Mouse (Mus musculus) CH12.LX (cell line): ENCODE data around the gene Dnajc10. TPM values are rescaled to one million over a fixed set of nuclear protein-coding genes. Genes with fewer than 3 reads are reported as not detected.

Experiments
- DNase-seq: peaks from one replicate; pipeline ENCODE4 v3.0.0-alpha.2; 2013; ENCODE audit errors: extremely low read depth
- H3K27ac ChIP-seq: 2 replicates; pipeline ENCODE4 v1.5.1; 2012; ENCODE audit warnings: low read depth, mild to moderate bottlenecking, control low read depth, moderate library complexity; ENCODE audit not compliant: insufficient read depth
- H3K27me3 ChIP-seq: replicated peaks from 2 replicates; pipeline ENCODE3; 2012; ENCODE audit warnings: inconsistent platforms
- H3K36me3 ChIP-seq, 2 experiments: replicated peaks in 1 of 2; 2 replicates each; pipeline versions ENCODE3 to v1.6.1; 2012; ENCODE audit warnings: inconsistent platforms in 1 of 2, low read length in 1 of 2, mild to moderate bottlenecking in 1 of 2, mixed read lengths in 1 of 2, moderate library complexity in 1 of 2; ENCODE audit not compliant: control insufficient read depth in 1 of 2, insufficient read depth in 1 of 2
- H3K4me1 ChIP-seq, 2 experiments: 2 replicates each; pipeline ENCODE4 v1.6.1; 2012; ENCODE audit warnings: inconsistent platforms in 1 of 2, moderate library complexity in 1 of 2; ENCODE audit not compliant: insufficient read depth in 2 of 2, control insufficient read depth in 1 of 2
- H3K4me2 ChIP-seq: 2 replicates; pipeline ENCODE4 v1.6.1; 2012; ENCODE audit warnings: low read depth, mild to moderate bottlenecking, control low read depth; ENCODE audit not compliant: poor library complexity, insufficient read depth, severe bottlenecking
- H3K4me3 ChIP-seq, 3 experiments: fragments of 150-350 bp in 1 of 3; sonication (generic) in 1 of 3; replicated peaks in 1 of 3; 2 replicates each; pipeline versions ENCODE3 to v1.5.1; 2011 to 2012; ENCODE audit warnings: low read depth in 2 of 3, low read length in 2 of 3, mild to moderate bottlenecking in 2 of 3, moderate library complexity in 2 of 3, control low read depth in 1 of 3, improper control_type of control experiment in 1 of 3, inconsistent platforms in 1 of 3, mixed read lengths in 1 of 3; ENCODE audit not compliant: poor library complexity in 1 of 3
- H3K79me2 ChIP-seq: replicated peaks from 2 replicates; pipeline ENCODE4 v1.6.1; 2012; ENCODE audit warnings: mild to moderate bottlenecking, moderate library complexity; ENCODE audit not compliant: control insufficient read depth, poor library complexity, insufficient read depth, severe bottlenecking; ENCODE audit errors: extremely low read depth
- H3K9ac ChIP-seq: 2 replicates; pipeline ENCODE4 v1.6.1; 2012; ENCODE audit warnings: low read depth, mild to moderate bottlenecking, control low read depth, moderate library complexity; ENCODE audit not compliant: insufficient read depth
- H3K9me3 ChIP-seq: replicated peaks from 2 replicates; pipeline ENCODE3; 2012; ENCODE audit warnings: low read length, inconsistent platforms, mixed read lengths
- BHLHE40 ChIP-seq: IDR thresholded peaks from 2 replicates; pipeline ENCODE4 v1.6.1; 2011; ENCODE audit warnings: mild to moderate bottlenecking, low read depth, low read length, improper control_type of control experiment
- CHD1 ChIP-seq: IDR thresholded peaks from 2 replicates; pipeline ENCODE4 v1.6.1; 2012; ENCODE audit warnings: low read depth, low read length, improper control_type of control experiment, inconsistent platforms
- CHD2 ChIP-seq: IDR thresholded peaks from 2 replicates; pipeline ENCODE4 v1.6.1; 2011; ENCODE audit warnings: low read length, improper control_type of control experiment
- CTCF ChIP-seq, 2 experiments: IDR thresholded peaks in 1 of 2; conservative IDR thresholded peaks in 1 of 2; 2 replicates each; pipeline ENCODE4 v1.5.1; 2011 to 2012; ENCODE audit warnings: low read depth in 2 of 2, low read length in 2 of 2, improper control_type of control experiment in 1 of 2, inconsistent platforms in 1 of 2, mild to moderate bottlenecking in 1 of 2, moderate library complexity in 1 of 2
- E2F4 ChIP-seq: IDR thresholded peaks from 2 replicates; pipeline ENCODE4 v1.6.1; 2011; ENCODE audit warnings: low read depth, low read length, improper control_type of control experiment; ENCODE audit not compliant: insufficient replicate concordance
- ELF1 ChIP-seq: IDR thresholded peaks from 2 replicates; pipeline ENCODE4 v1.6.1; 2014; ENCODE audit warnings: low read depth, mild to moderate bottlenecking, inconsistent platforms, low read length, improper control_type of control experiment
- EP300 ChIP-seq: IDR thresholded peaks from 2 replicates; pipeline ENCODE4 v1.6.1; 2011; ENCODE audit warnings: low read length, improper control_type of control experiment
- ETS1 ChIP-seq: conservative IDR thresholded peaks from 2 replicates; pipeline ENCODE4 v1.6.1; 2012; ENCODE audit warnings: low read depth, mild to moderate bottlenecking, inconsistent platforms, low read length, improper control_type of control experiment, moderate library complexity
- GABPA ChIP-seq: IDR thresholded peaks from 2 replicates; pipeline ENCODE4 v1.6.1; 2012; ENCODE audit warnings: low read depth, low read length, improper control_type of control experiment, inconsistent platforms; ENCODE audit not compliant: insufficient replicate concordance
- HCFC1 ChIP-seq: IDR thresholded peaks from 2 replicates; pipeline ENCODE4 v1.6.1; 2012; ENCODE audit warnings: low read depth, mild to moderate bottlenecking, inconsistent platforms, low read length, improper control_type of control experiment
- IRF4 ChIP-seq: IDR thresholded peaks from 2 replicates; pipeline ENCODE4 v1.6.1; 2014; ENCODE audit warnings: low read depth, mild to moderate bottlenecking, inconsistent platforms, low read length, improper control_type of control experiment
- JUN ChIP-seq: IDR thresholded peaks from 2 replicates; pipeline ENCODE4 v1.6.1; 2011; ENCODE audit warnings: low read depth, mild to moderate bottlenecking, low read length, improper control_type of control experiment, moderate library complexity; ENCODE audit not compliant: insufficient read depth
- JUND ChIP-seq: conservative IDR thresholded peaks from 2 replicates; pipeline ENCODE4 v1.6.1; 2011; ENCODE audit warnings: low read depth, low read length, improper control_type of control experiment
- KAT2A ChIP-seq: IDR thresholded peaks from 2 replicates; pipeline ENCODE4 v1.6.1; 2012; ENCODE audit warnings: low read length, improper control_type of control experiment, inconsistent platforms; ENCODE audit not compliant: insufficient replicate concordance
- MAFK ChIP-seq: IDR thresholded peaks from 2 replicates; pipeline ENCODE4 v1.6.1; 2011; ENCODE audit warnings: low read length, improper control_type of control experiment; ENCODE audit not compliant: insufficient replicate concordance
- MAX ChIP-seq: IDR thresholded peaks from 2 replicates; pipeline ENCODE4 v1.6.1; 2011; ENCODE audit warnings: low read length, improper control_type of control experiment
- MAZ ChIP-seq: IDR thresholded peaks from 2 replicates; pipeline ENCODE4 v1.6.1; 2012; ENCODE audit warnings: low read depth, mild to moderate bottlenecking, inconsistent platforms, low read length, improper control_type of control experiment, moderate library complexity
- MEF2A ChIP-seq: IDR thresholded peaks from 2 replicates; pipeline ENCODE4 v1.6.1; 2014; ENCODE audit warnings: low read depth, mild to moderate bottlenecking, inconsistent platforms, low read length, improper control_type of control experiment, borderline replicate concordance
- MXI1 ChIP-seq: IDR thresholded peaks from 2 replicates; pipeline ENCODE4 v1.6.1; 2011; ENCODE audit warnings: mild to moderate bottlenecking, low read depth, low read length, improper control_type of control experiment
- MYC ChIP-seq: IDR thresholded peaks from 2 replicates; pipeline ENCODE4 v1.6.1; 2011; ENCODE audit warnings: low read depth, mild to moderate bottlenecking, improper control_type of control experiment, low read length
- NELFE ChIP-seq: IDR thresholded peaks from 2 replicates; pipeline ENCODE4 v1.6.1; 2011; ENCODE audit warnings: low read depth, low read length, improper control_type of control experiment
- NRF1 ChIP-seq: IDR thresholded peaks from 2 replicates; pipeline ENCODE4 v1.6.1; 2014; ENCODE audit warnings: low read depth, mild to moderate bottlenecking, inconsistent platforms, low read length, improper control_type of control experiment, moderate library complexity
- PAX5 ChIP-seq: IDR thresholded peaks from 2 replicates; pipeline ENCODE4 v1.6.1; 2012; ENCODE audit warnings: low read length, inconsistent platforms, mixed read lengths
- POLR2A ChIP-seq: IDR thresholded peaks from 2 replicates; pipeline ENCODE4 v1.6.1; 2011; ENCODE audit warnings: low read depth, mild to moderate bottlenecking, improper control_type of control experiment, low read length
- POLR2AphosphoS2 ChIP-seq: IDR thresholded peaks from 2 replicates; pipeline ENCODE4 v1.6.1; 2011; ENCODE audit warnings: low read depth, low read length, improper control_type of control experiment
- RAD21 ChIP-seq: IDR thresholded peaks from 2 replicates; pipeline ENCODE4 v1.6.1; 2011; ENCODE audit warnings: low read depth, mild to moderate bottlenecking, low read length, improper control_type of control experiment, moderate library complexity
- RCOR1 ChIP-seq: conservative IDR thresholded peaks from 2 replicates; pipeline ENCODE4 v1.6.1; 2012; ENCODE audit warnings: low read depth, mild to moderate bottlenecking, inconsistent platforms, low read length, improper control_type of control experiment
- SIN3A ChIP-seq: IDR thresholded peaks from 2 replicates; pipeline ENCODE4 v1.6.1; 2012; ENCODE audit warnings: low read length, improper control_type of control experiment, inconsistent platforms
- SMC3 ChIP-seq: IDR thresholded peaks from 2 replicates; pipeline ENCODE4 v1.6.1; 2011; ENCODE audit warnings: low read depth, low read length, improper control_type of control experiment
- TBP ChIP-seq: conservative IDR thresholded peaks from 2 replicates; pipeline ENCODE4 v1.6.1; 2011; ENCODE audit warnings: low read depth, low read length, improper control_type of control experiment
- TCF12 ChIP-seq: IDR thresholded peaks from 2 replicates; pipeline ENCODE4 v1.6.1; 2014; ENCODE audit warnings: low read depth, mild to moderate bottlenecking, inconsistent platforms, low read length, improper control_type of control experiment
- UBTF ChIP-seq: IDR thresholded peaks from 2 replicates; pipeline ENCODE4 v1.6.1; 2012; ENCODE audit warnings: low read depth, mild to moderate bottlenecking, inconsistent platforms, low read length, improper control_type of control experiment, moderate library complexity
- USF1 ChIP-seq: IDR thresholded peaks from 2 replicates; pipeline ENCODE4 v1.6.1; 2014; ENCODE audit warnings: low read depth, mild to moderate bottlenecking, inconsistent platforms, low read length, improper control_type of control experiment
- USF2 ChIP-seq: conservative IDR thresholded peaks from 2 replicates; pipeline ENCODE4 v1.6.1; 2011; ENCODE audit warnings: low read depth, low read length, improper control_type of control experiment
- ZC3H11A ChIP-seq: IDR thresholded peaks from 2 replicates; pipeline ENCODE4 v1.6.1; 2012; ENCODE audit warnings: low read depth, mild to moderate bottlenecking, inconsistent platforms, low read length, improper control_type of control experiment
- ZKSCAN1 ChIP-seq: IDR thresholded peaks from 2 replicates; pipeline ENCODE4 v1.6.1; 2012; ENCODE audit warnings: low read depth, inconsistent platforms, low read length, improper control_type of control experiment, borderline replicate concordance
- ZMIZ1 ChIP-seq: IDR thresholded peaks from 2 replicates; pipeline ENCODE4 v1.6.1; 2012; ENCODE audit warnings: low read depth, mild to moderate bottlenecking, inconsistent platforms, low read length, improper control_type of control experiment
- ZNF384 ChIP-seq: IDR thresholded peaks from 2 replicates; pipeline ENCODE4 v1.6.1; 2012; ENCODE audit warnings: low read depth, low read length, improper control_type of control experiment, inconsistent platforms
- dilution Hi-C: fragments of 300-500 bp; cut with MboI; formaldehyde crosslinking; loops from 2 replicates; pipeline ENCODE4 v1.14.3; 2020; ENCODE audit warnings: low sequenced_read_pairs; ENCODE audit not compliant: extremely low pct_unique_long_range_greater_than_20kb, extremely low pct_ligation_motif_present
- in situ Hi-C: fragments of 300-500 bp; cut with MboI; formaldehyde crosslinking; loops from 3 replicates; pipeline ENCODE4 v1.14.3; 2019; ENCODE audit warnings: low sequenced_read_pairs, low pct_ligation_motif_present, low pct_unique_long_range_greater_than_20kb, mixed read lengths
- polyA plus RNA-seq: library from polyadenylated mRNA; unstranded; fragments of >175 nt; gene quantifications from 2 replicates; pipeline ENCODE4 v1.2.1, GENCODE M21; 2012; ENCODE audit warnings: low read depth; ENCODE audit not compliant: insufficient read length
- total RNA-seq, 2 experiments: library from RNA; depleted of rRNA; stranded (reverse); fragments of 300-350 nt in 1 of 2; fragments of >200 nt in 1 of 2; gene quantifications; 2 replicates each; pipeline ENCODE4 v1.2.3; 2012 to 2014

Gene Dnajc10
- total RNA-seq (2012; rRNA removed) (48.3 and 53.6 TPM in 2 replicates), total RNA-seq (2014; rRNA removed) (81.3 and 87.7 TPM in 2 replicates), polyA plus RNA-seq (57.9 and 65.1 TPM in 2 replicates)

- H3K4me2 ChIP-seq: peak within 1 kb of the TSS; percentile 96
- no peaks in the 10 kb centered on the region for H3K9me3 ChIP-seq
- dilution Hi-C loops: no loop called here
- in situ Hi-C loops: no loop called here
- H3K36me3 ChIP-seq: peaks cover 5 to 16% of the 10 kb centered on the region in 2 experiments
- H3K9ac ChIP-seq: peak within 1 kb of the TSS; percentile 94
- peak within 1 kb of the TSS; percentile 51 to 94 (median 88) for H3K4me3 ChIP-seq
- H3K27me3 ChIP-seq: no peaks in the 10 kb centered on the region
- peak; percentile 92 for DNase-seq
- no peak for TF ChIP-seq PAX5
- TF ChIP-seq CHD1: no peak
- peak; percentile 85 for TF ChIP-seq NELFE
- TF ChIP-seq ETS1: peak; percentile 17; the same call in 1 of the 2 replicates
- no peak for TF ChIP-seq RAD21
- no peak for TF ChIP-seq MAFK
- no peak for TF ChIP-seq SMC3
- TF ChIP-seq ELF1: peak; percentile 75
- no peak for TF ChIP-seq ZC3H11A
- no peak for TF ChIP-seq USF1
- TF ChIP-seq BHLHE40: no peak
- no peak for TF ChIP-seq CHD2
- no peak for TF ChIP-seq JUND
- 0 out of 2 replicates have a peak, but pooled peaks have one; percentile 11 for TF ChIP-seq MEF2A
- TF ChIP-seq SIN3A: peak; percentile 84; the same call in 1 of the 2 replicates
- TF ChIP-seq EP300: no peak
- peak; percentile 82; the same call in 1 of the 2 replicates for TF ChIP-seq TBP
- TF ChIP-seq ZMIZ1: peak; percentile 72
- TF ChIP-seq GABPA: no peak
- no peak for TF ChIP-seq UBTF
- TF ChIP-seq CTCF (conservative IDR thresholded peaks at IDR 0.05 in 1 of 2, IDR thresholded peaks at IDR 0.05 in 1 of 2; ENCODE audit: low read depth in 2 of 2, low read length in 2 of 2): no peak
- TF ChIP-seq E2F4: peak; percentile 8; the same call in 1 of the 2 replicates
- TF ChIP-seq MAZ: no peak
- TF ChIP-seq RCOR1: no peak
- TF ChIP-seq TCF12: 0 out of 2 replicates have a peak, but pooled peaks have one; percentile 45
- no peak for TF ChIP-seq MAX
- TF ChIP-seq IRF4: no peak
- no peak for TF ChIP-seq MYC
- TF ChIP-seq POLR2A: peak; percentile 92
- peak; percentile 78 for TF ChIP-seq HCFC1
- TF ChIP-seq NRF1: peak; percentile 53; the same call in 1 of the 2 replicates
- TF ChIP-seq POLR2AphosphoS2: no peak; the same call in 1 of the 2 replicates
- no peak for TF ChIP-seq JUN
- no peak for TF ChIP-seq ZKSCAN1
- TF ChIP-seq KAT2A: no peak
- peak; percentile 94 for TF ChIP-seq MXI1
- TF ChIP-seq ZNF384: no peak
- TF ChIP-seq USF2: no peak
- peaks cover 0 to 38% of the 10 kb centered on the region in 2 experiments; a peak in 2 of 4 replicates for H3K4me1 ChIP-seq
- peak within 1 kb of the TSS; percentile 69 for H3K27ac ChIP-seq
- H3K79me2 ChIP-seq: peaks cover 13% of the 10 kb centered on the region
These were observed at the start of gene Dnajc10 for GRCm38 (mm10) chr2:80315242-80316161. Dnajc10 (plus strand) TSS chr2:80315466.
